Mouse (Mus musculus) megakaryocyte, embryonic 14.5 days (primary cell): ENCODE measurements around the gene Armc9.

Experiments
- FLI1 ChIP-seq: IDR thresholded peaks from 2 replicates; pipeline ENCODE4 v1.6.1; 2012; ENCODE audit warnings: low read length, inconsistent platforms, mixed read lengths
- GATA1 ChIP-seq: IDR thresholded peaks from 3 replicates; pipeline ENCODE4 v1.6.1; 2012; ENCODE audit warnings: mixed read lengths, low read length, inconsistent platforms, borderline replicate concordance

DNA sequence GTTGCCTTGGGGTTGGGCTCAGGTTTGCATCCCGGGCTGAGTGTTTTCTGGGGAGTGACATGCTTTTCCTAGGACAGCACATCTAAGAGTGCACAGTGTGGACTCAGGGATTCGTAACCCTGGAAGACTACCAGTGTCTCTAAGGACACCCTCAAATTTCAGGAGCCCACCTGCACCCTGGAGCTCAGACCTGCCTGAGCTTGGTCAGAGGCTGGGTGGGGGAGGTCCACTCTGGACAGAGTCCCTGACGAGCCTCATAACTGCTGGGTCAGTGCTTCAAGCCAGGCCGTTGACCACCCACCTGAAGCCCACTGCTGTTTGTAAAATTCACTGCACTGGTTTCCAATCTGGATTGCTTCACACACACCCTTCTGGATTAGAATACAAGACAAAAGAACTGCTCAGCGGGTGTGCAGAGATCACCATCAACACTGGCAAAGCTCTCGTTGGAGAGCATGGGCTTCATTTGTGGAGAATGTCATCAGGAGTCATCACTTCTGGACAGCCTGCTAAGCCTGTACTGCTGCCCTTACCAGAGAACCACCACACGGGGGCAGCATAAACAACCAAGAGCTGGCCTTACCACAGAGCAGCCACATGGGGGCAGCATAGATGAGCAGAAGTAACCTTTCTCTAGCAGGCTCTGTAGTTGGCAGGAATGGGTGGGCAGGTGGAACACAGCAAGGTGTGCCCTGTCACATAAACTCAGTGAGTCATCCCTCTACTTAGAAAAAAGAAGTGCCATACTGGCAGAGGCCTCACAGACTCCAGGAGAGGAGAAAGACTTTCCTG is 24.1 kb downstream of the Armc9 start:
- no peak for TF ChIP-seq GATA1
- TF ChIP-seq FLI1 = no peak
